Mouse (Mus musculus): Measurements from ENCODE around the gene Ppp1r9a.
A peak's percentile ranks its signal among the peaks of the same experiment; 100 is the strongest.

The Ppp1r9a gene

DNA sequence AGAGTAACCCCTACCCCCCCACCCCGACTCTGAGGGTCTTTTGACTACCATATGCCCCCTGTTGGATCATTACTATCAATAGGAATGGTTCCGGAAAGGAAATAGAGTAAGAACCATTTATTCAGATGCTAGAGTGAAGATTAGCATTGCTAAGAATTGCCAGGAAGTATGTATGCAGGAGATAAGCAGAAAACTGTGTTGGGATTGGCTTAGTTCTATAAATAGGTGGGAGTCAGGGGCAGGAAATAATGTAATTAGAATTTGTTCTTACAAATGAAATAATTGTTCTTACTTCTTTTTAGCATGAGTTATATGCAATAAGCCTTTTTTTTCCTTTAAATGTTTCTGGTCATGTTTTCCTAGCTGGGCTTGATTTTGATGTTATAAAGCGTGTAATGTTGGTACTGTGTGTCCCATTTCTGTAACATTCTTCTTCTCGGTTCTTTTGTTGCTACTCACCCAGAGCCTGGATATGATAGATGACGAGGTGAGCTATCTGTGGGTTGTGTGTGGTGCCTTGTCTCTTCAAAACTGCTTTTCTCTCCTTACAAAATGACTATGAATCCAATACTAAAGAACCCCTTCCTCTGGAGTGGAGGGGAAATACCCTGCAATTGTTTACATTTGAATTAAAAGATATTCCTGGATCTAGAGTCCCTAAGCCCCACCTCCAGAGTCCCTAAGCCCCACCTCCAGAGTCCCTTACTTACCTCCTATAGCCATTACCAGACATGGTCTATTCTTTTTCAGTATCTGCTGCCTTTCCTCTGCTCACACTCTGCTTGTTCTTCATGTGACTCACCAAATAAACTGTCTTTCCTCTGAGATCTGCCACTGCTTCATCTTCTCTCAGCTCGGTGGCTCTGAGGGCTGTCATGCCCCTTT, 254.1 kb downstream of the Ppp1r9a start:
- DNase-seq (ENCODE audit: inconsistent ontology term), result no peak

DNA sequence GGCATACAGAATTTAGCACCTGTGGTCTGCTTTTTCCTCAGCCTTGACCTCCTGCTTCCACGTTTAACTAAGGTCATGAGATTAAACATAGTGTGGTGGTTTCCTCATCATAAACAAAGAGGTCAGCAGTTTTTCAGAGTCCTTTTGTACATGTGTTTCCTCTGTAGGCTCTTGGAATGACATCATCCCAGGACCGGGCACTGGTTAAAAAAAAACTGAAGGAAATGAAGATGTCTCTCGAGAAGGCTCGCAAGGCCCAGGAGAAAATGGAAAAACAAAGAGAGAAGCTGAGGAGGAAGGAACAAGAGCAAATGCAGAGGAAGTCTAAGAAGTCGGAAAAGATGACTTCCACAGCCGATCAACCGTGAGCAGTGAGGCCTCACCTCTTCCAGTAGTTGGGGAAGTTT, 256.7 kb downstream of the Ppp1r9a start:
- DNase-seq (ENCODE audit: inconsistent ontology term), result no peak

DNA sequence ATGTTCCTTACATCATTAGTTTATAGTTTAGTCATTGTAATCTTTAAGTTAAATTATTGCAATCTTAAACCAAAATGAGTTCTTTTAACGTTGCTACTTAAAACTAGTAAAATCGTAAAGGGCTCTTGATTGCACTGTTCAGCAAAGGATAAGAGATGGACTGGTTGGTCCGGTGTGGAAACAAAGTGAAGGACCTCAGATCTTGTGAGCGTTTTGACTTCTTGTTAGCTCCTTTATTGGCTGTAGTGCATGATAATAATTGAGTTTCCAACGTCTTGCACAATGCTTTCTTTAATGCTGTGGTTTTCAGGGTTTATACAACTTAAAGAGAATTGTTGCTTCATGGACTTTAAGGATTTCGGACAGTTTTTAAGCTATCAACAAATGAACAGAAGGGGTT, 259.3 kb downstream of the Ppp1r9a start:
- DNase-seq (ENCODE audit: inconsistent ontology term), result no peak

DNA sequence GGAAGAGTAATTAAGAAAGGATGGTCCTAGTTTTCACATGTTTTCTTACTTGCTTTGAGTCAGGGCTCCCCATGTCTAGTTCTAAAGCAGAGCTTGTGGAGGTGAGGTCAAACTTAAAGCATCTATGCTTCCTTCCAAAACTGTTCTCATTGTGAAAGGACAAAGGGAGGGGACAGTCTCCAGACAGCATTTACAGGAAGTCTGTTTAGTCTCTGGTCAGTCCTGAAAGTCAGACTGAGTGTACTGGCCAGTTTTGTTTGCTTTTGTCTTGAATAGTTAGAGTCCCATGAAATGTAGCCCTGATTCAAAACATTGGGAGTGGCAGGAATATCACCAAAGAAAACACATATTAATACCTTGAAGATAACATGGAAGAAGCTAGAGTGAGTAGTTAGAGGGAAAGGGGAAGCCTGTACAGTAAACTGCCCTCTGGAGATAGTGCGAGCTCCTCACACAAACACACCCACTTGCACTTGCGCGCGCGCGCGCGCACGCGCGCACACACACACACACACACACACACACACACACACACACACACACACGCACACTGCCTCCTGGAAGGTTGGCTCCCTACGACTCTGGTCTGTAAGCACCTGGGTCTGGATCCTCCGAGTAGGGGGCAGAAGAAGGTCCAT, 260.9 kb downstream of the Ppp1r9a start:
- no peak for DNase-seq (ENCODE audit: inconsistent ontology term)

DNA sequence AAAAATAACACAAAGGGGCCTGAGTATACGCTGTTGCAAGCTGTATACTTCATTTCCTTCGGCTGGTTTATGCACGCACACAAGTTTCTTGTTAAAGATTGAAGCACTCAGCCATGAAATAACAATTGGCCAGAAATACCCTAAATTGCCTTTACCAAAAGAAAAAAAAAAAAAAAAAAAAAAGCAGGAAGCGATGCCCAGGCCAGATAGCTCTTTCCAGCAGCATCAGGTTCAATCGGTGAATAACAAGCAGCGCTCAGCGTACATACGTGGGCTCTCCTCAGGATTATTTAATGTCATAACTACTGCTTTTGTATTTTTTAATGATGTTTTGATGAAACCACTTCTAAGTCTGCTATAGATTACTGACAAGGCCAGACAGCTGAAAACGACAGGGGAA, 262.1 kb downstream of the Ppp1r9a start:
- no peak for DNase-seq (ENCODE audit: inconsistent ontology term)

DNA sequence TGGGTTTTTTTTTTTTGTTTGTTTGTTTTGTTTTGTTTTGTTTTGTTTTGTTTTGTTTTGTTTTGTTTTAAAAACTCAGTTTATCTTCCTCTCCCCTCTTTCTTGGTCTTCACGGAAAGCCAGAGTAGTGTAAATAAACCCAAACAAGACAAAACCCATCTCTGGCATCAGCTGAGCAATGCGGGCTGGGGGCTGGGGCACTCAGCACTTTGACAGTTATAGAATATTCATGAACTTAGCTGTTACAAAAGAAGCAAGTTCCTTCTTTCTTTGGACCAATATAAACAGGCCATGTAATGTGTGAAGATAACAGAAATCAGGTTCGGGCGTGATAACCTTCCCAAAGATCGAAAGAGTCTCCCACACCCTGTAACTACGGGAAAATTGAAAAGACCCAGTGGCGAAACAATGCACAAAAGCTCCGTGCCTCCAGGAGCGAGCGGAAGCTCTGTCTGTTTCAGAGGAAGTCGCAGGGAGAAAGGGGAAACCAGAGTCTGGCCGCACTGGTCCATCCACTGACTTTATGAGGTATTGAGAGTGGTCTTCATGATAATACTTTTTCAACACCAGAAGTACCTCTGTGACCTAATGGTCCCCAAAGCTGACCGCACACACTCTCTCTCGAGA, 264.4 kb downstream of the Ppp1r9a start:
- DNase-seq (ENCODE audit: inconsistent ontology term), result no peak

DNA sequence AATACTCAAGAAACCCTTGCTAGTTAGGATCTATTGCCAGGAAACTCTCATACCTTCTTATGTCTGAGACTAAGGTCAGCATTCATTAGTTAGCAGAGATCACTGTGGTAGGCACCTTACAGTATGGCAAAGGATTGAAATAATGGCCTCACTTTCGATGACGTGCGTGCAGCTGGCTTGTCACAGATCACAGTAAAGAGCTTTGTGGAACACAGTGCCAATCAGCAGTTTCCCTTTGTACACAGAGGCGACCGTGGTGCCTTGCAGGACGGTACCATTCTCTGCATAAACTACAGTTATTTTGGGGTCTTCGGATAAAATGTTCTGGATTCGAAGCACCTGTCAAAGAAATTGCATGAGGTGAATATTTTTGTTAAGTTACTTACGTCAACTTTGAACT, 265.4 kb downstream of the Ppp1r9a start:
- no peak for DNase-seq (ENCODE audit: inconsistent ontology term)

DNA sequence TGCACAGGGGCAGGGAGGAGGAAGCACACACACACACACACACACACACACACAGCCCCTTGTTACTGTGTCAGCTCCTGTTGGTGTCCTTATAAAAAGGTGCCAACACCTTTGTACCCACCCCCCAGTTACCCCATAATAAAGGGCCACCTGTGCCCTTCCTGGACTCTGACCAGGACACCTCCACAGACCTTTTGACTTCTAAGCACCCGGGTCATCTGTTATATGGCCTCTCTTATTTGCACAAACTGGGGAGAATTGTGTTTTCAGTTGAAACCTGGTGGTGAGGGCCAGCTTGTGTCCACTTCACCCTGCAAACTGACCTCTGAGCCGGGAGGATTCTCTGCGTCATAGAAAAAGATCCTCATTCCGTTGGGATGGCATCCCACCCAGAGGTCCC, 268.7 kb downstream of the Ppp1r9a start:
- DNase-seq (ENCODE audit: inconsistent ontology term), result no peak

DNA sequence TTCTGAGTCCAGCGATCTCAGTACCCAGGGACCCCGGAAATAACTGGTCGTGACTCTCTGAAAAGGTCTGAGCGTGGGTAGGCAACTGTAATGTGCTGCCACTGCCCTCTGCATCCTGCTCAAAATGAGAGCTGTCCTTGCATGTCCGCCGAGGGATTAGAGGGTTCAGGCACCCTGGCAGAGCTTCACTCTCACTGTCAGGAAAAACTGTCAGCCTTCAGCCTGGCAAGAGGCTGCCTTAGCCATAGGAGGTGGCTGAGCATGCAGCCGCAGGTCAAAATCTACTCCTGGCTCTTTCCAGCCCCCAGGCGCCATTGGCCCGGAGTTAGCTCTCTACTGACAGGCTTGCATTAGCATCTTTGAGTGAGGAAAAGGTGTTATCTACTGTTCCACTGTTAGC, 269.9 kb downstream of the Ppp1r9a start:
- no peak for DNase-seq (ENCODE audit: inconsistent ontology term)

DNA sequence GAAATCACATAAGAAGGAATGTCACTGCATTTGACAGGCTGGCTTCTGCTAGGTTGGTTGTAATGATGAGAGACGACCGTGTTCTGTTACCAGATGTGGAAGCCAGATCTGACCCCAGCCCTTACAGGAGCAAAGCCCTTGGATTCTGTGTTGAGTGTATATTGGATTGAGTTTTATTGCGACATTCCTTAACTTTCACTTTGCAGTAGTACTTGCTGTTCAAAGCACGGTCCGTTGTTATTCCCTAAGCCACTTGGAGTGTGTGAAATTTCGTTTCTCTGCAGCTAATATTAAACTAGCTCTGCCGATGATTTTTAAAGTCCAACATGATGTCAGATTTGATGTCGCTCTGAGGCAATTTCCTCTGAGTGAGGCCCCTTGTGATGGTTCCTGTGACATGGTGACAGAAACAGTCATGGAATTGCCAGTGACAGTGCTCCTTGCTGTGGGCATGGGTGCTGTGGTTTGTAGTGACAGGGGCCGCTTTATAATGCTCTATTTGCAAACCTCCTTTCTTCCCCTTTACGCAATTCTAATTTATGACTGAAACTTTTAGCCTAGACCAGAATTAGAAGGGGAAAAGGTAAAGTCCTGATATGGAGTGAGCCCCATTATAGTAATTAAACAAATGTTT, 271.6 kb downstream of the Ppp1r9a start:
- DNase-seq (ENCODE audit: inconsistent ontology term), result no peak

DNA sequence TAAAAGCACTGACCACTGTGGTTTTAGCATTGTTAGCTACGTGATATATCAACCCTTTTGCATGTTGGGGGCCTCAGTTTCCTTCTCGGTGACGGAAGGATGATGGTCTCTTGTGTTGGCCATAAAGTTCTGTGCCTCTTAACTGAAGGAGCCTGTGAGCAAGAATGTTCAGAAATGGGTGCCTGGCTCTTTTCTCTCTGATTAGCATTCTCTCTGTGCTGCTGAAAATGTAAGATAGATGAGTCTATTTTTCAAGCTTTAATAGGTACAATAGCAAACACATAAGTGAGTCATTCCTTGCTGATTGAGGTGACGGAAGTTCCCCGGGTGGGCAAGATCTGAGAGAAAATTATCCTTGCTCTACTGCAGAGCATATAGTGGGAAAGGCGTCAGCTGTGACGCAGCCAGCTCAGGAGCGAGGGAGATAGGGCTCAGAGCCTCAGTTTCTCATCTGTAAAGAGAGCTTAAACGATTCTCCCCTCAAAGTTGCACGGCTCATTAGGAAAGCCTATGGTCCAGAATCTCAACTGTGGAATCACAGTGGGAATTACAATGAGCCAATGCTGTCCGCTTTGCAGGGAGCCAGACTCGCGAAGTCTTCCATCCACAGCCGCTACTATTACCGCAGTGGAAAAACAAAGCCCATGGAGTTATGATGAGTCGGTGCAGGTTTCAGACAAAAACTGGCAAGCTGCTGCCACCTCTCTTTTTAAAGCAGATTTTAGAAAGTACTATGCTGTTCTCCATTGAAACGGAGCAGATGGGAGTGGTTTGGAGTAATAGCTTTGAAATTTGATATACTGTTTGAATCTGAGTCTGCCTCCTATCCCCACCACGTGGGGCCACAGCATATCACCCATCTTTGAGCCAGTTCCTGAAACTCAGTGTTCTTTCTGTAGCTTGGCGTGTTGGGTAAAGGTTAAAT, 275.5 kb downstream of the Ppp1r9a start:
- DNase-seq (ENCODE audit: inconsistent ontology term), result no peak

DNA sequence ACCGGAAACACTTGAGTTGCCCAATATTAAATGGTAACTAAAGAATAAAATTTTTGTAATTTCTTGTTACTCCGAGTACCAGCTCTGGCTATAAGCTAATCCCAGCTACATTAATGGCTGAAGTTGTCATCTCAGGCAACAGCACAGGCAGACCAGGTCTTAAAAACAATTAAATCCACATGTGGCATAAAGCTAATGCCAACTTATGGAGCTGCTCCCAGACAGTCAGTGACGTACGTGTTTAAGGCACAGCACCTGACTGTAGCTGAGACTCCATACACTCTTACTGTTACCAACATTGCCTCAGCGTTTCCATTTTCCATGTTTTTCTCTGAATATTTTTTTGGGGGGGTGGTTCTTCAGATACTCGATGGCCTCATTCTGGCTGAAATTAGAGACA, 276.5 kb downstream of the Ppp1r9a start:
- no peak for DNase-seq (ENCODE audit: inconsistent ontology term)

DNA sequence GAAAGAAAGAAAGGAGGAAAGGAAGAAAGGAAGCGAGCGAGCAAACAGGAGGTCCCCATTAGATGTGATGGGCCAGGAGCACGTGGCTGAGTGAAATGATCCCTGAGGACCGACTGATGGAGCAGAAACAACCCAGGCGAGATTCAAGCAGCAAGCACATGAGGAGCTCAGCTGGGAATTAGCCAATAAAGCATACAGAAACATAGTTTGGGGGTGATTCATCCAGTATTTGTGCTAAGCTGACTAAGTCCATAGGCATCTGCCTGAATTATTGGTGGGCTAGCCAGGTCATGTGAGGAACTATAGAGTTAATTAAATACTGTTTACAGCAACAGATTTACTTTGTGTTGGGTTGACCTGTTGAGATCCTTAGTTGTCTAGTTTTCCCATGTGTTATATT, 277.9 kb downstream of the Ppp1r9a start:
- DNase-seq (ENCODE audit: inconsistent ontology term), result peak; percentile 86

DNA sequence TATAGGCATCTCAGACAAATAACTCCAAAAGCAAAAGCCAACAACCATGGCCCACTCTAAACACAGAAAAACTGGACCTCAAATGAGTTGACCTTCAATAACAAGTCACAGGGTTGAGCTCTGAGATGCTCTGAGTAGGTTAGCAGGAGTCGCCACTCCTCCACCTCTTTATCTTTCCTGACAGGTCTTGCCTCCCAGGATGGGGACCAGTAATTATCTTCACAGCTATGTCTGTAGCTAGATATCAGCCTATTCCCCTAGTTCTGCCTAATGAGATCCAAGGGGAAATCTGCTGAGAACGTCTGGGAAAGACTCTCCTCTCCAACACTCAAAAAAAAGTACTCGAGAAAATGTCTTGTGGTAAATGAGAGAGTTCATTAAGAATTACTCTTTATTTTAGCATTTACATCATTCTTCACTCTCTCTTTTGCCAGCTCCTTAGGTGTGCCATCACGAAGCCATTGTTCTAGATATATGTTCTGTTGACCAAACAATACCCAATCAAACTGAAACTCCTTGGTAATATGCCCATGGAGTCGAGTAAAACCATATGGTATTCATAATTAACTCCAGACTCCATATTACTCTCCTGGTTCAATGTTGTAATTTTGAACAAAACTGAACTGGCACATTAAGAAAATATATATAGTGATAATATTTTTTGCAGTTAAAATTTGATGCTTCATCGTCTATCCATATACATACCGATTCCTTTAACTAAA, 283.7 kb downstream of the Ppp1r9a start:
- no peak for DNase-seq (ENCODE audit: inconsistent ontology term)

DNA sequence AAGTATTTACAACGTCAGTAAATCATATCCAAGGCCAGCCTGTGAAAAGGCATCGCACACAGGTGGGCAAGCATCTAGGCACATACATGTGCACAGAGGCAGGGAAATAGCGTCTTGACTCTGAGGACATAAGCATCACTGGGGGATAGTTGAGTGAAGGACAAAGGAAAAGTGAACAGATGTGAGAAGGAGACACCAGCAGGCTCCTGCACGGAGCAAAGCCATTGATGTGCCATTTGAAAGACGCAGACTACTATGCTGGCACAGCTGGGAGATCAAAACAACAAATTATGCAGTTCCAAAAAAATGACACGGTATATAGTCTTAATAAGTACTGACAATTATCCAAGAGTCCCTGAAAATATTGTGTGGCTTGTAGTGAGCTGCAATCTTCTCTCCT, 284.9 kb downstream of the Ppp1r9a start:
- no peak for DNase-seq (ENCODE audit: inconsistent ontology term)

DNA sequence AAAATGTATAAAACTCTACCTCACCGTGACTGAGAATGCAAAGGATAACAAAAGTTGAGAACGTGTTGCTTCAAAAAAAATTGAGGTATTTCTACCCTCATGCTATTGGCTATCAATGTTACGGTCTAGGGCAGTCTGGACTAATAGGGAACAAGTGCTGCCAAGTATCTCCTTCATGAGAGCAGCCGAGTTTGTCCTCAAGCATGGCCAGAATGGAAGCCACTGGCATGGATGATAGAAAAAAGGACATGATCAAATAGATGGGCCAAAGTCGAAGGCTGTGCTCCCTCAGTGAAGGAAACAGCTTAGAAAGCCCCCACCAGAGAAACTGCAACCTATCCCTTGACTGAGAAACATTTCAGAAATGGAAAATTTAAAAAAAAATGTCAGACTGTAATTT, 285.3 kb downstream of the Ppp1r9a start:
- no peak for DNase-seq (ENCODE audit: inconsistent ontology term)

DNA sequence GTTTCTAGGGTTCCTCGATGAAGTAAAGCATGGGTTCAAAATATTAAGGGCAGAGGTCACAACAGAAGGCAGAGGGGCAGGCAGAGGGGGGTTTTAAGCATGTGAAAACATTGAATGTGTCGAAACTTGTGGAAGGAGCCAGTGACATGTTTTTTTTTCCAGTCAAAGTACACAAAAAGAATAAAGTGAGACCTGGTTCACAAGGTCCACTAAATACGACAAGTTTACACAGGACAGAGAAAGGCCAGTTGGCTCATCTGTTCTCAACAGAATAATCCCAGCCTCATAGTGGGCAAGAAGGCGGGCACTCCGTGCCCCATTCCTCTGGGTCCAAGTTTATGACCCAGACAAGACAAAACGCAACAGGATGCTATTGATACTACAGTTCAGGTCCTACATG, 286.2 kb downstream of the Ppp1r9a start:
- no peak for DNase-seq (ENCODE audit: inconsistent ontology term)

DNA sequence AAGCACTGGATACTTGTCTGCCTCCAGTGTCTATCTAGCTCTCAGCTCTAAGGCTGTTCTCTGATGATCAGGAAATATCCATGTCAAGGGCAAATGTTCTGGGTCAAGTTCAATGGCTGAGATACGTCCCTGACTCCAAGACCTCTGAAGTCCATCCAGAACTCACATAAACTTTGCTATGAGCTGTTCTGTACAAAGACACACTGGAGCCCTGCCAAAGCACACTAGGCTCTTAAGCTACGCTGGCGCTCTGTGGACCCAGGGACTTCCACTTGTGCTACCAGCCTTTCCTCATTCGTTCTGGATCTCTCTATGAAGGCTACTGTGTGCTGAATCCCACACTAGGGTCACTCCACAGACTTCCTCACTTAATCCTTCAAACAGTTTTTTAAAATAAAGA, 286.8 kb downstream of the Ppp1r9a start:
- DNase-seq (ENCODE audit: inconsistent ontology term), result no peak

DNA sequence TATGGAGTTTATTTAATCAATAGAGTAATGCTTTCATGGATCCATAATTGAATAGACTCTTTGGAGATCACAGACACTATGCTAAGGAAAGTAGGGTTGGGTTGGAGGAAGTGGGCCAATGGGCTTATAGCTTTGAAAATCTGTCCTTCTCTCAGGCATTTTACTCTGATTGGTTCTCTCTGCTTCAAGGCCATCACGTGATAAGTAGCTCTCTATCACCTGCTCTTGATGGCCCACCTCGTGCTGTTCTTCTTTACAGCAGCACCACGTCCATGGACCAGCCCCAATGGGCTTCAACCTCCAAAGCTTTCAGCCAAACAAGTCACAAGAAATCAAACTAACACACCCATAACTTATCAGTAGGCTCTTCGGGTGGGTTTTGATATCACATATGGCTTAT, 288.0 kb downstream of the Ppp1r9a start:
- no peak for DNase-seq (ENCODE audit: inconsistent ontology term)

DNA sequence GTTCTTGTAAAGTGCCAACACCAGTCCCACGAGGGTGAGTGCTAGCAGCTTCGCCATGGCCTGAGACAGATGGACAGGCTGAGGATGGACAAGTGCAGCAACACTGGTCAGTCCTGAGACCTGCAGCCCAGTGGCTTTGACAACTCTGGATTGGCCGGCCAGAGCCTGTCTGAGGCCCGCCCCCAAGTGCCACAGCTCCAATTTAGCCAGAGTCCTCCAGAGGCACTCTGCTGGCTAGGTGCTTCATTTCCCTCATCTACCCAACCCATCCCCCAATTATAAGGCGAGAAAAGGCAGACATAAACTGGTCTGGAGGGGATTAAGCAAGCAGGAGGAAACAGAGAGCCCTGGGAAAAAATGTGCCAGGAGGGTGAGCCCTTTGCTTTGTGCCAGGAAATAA, 291.0 kb downstream of the Ppp1r9a start, which contains the start of gene Pon1:
Gene Pon1 (minus strand): TSS at position 254 of the 400 bp plus-strand sequence.
- no peak for DNase-seq (ENCODE audit: inconsistent ontology term)

DNA sequence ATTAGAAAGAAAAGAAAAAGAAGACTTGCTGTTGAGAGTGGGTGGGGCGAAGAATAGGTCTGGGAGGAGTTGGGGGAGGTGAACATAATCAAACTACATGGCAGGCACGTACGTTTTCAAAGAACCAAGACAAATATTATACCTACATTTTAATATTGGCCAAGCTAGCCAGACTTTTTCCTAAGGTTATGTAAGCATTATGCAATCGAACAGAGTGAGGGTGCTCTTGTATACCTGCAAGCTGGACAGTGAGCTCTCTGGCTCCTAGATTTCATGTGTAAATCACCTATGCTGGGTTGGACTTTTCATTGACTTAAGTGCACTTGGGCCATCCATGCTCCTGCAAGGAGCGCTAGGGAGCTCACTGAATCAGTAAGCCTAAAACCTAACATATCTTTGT, 295.9 kb downstream of the Ppp1r9a start:
- DNase-seq (ENCODE audit: inconsistent ontology term), result no peak
